Mouse (Mus musculus) limb, embryonic 13.5 days (tissue): ENCODE measurements around the gene Fah. TPM values are rescaled to one million over a fixed set of nuclear protein-coding genes. Genes with fewer than 3 reads are reported as not detected.
A peak's percentile ranks its signal among the peaks of the same experiment; 100 is the strongest.

ENCODE experiments used
- ATAC-seq: fragments of 200-750 bp; cut with Nextera tagmentation; 2 replicates; pipeline ENCODE4 v1.8.0; 2017; ENCODE audit warnings: low read depth, moderate number of reproducible peaks, moderate TSS enrichment; ENCODE audit not compliant: low FRiP score
- H3K27ac ChIP-seq: fragments of 300-500 bp; sonication (generic); 2 replicates; pipeline ENCODE4 v1.5.1; 2015; ENCODE audit warnings: inconsistent platforms, mild to moderate bottlenecking, moderate library complexity
- H3K27me3 ChIP-seq: fragments of 300-500 bp; sonication (generic); 2 replicates; pipeline ENCODE4 v1.6.1; 2015; ENCODE audit warnings: mild to moderate bottlenecking, inconsistent platforms
- H3K36me3 ChIP-seq: fragments of 300-500 bp; sonication (generic); 2 replicates; pipeline ENCODE4 v1.6.1; 2015; ENCODE audit warnings: inconsistent platforms, mild to moderate bottlenecking, moderate library complexity
- H3K4me1 ChIP-seq: fragments of 300-500 bp; sonication (generic); 2 replicates; pipeline ENCODE4 v1.6.1; 2015; ENCODE audit warnings: inconsistent platforms
- H3K4me2 ChIP-seq: fragments of 300-500 bp; sonication (generic); replicated peaks from 2 replicates; pipeline ENCODE4 v1.6.1; 2015; ENCODE audit warnings: inconsistent platforms, mild to moderate bottlenecking, moderate library complexity
- H3K4me3 ChIP-seq: fragments of 300-500 bp; sonication (generic); 2 replicates; pipeline ENCODE4 v1.5.1; 2015; ENCODE audit warnings: moderate library complexity, mild to moderate bottlenecking, inconsistent platforms
- H3K9ac ChIP-seq: fragments of 300-500 bp; sonication (generic); 2 replicates; pipeline ENCODE4 v1.6.1; 2015; ENCODE audit warnings: mild to moderate bottlenecking, inconsistent platforms
- H3K9me3 ChIP-seq: fragments of 300-500 bp; sonication (generic); 2 replicates; pipeline ENCODE4 v1.6.1; 2016; ENCODE audit warnings: inconsistent platforms
- WGBS: fragments of 180-500 bp; shearing (Covaris S2); methylation state at CpG from one replicate; pipeline ENCODE4 v1.1.7; 2015; 5-methylcytosine and 5-hydroxymethylcytosine counted together
- polyA plus RNA-seq: library from polyadenylated mRNA; unstranded; fragments of >200 nt; fragmentation: Nextera tagmentation; extraction: Ambion mirVana; gene quantifications from 2 replicates; pipeline ENCODE4 v1.2.1, GENCODE M21; 2015

Gene Fah
- polyA plus RNA-seq, 1 experiment from 2014 or later: 3.8 TPM

DNA sequence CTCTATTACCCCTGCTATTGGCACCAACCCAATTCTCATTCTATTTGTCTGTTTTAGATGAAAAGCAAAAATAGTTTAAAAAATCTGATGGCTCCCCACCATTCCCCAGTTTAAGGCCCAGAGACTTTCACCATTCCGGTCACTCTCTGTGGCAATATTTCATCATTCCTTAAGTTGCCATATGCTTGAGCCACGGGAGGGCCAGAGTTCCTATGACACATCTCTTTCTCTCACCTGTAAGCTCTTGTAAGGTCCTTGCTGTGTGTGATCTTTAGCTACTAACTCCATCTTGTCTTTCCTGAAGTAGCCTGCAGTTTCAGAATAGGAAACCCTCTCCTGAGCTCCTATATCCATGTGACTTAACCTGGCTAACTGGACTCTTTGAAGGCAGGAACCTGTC, 12.4 kb upstream of the Fah start:
- no peaks in the 10 kb centered on the region for H3K9me3 ChIP-seq
- 90% methylated on average over 2 of the region's 2 CpGs for WGBS
- H3K9ac ChIP-seq: no peak overlapping the region
- no peaks in the 10 kb centered on the region for H3K4me1 ChIP-seq
- no peaks in the 10 kb centered on the region for H3K27me3 ChIP-seq
- H3K4me2 ChIP-seq: no peak overlapping the region
- ATAC-seq: no peak
- H3K27ac ChIP-seq: no peak overlapping the region
- H3K4me3 ChIP-seq: no peak overlapping the region
- peaks cover 38% of the 10 kb centered on the region for H3K36me3 ChIP-seq

DNA sequence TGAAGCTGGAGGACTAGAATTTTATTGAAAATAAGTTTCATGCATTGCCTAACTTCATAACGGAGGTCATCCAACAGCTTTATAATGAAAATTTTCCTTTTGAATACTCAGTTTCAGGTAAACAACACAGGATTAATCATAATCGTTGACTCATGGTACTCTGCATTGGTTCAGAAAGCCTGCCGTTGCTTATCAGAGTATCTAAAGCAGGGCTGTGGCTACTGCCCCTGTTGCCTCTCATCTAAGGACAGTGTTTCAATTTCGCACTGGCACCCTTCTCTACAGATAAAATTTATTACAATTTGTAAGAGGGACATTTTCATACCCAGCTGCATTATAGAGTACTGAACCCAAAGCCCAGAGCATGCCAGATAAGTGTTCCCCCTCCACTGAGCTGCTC, 5.9 kb upstream of the Fah start:
- Histone ChIP-seq H3K27me3 (no peaks in the 10 kb centered on the region), H3K36me3 (peaks cover 19% of the 10 kb centered on the region), H3K4me3 (no peak overlapping the region), H3K4me1 (no peaks in the 10 kb centered on the region), H3K9me3 (no peaks in the 10 kb centered on the region), H3K4me2 (no peak overlapping the region), H3K9ac (no peak overlapping the region), H3K27ac (no peak overlapping the region)
- no peak for ATAC-seq
- 93% methylated on average over 4 of the region's 4 CpGs for WGBS

DNA sequence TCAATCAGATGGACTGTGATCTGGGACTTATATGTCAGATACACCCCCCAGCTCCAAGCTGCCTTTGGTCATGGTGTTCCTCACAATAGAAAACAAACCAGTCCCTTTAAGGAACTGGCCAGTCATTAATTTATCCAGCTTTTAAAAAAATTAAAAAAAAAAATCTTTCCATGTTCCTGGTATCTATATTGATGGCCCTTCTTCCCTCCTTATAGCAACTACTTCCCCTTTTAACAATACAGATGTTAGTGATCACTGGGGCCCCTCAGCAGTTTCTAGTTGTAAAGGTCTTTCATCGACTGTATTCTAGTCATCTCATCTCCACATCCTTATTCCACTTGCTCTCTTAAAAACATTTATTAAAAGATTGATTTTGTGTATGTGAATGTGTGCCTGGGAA, 5.1 kb upstream of the Fah start:
- H3K4me1 ChIP-seq: no peaks in the 10 kb centered on the region
- ATAC-seq: no peak
- WGBS: 89% methylated on average over 1 of the region's 1 CpGs

DNA sequence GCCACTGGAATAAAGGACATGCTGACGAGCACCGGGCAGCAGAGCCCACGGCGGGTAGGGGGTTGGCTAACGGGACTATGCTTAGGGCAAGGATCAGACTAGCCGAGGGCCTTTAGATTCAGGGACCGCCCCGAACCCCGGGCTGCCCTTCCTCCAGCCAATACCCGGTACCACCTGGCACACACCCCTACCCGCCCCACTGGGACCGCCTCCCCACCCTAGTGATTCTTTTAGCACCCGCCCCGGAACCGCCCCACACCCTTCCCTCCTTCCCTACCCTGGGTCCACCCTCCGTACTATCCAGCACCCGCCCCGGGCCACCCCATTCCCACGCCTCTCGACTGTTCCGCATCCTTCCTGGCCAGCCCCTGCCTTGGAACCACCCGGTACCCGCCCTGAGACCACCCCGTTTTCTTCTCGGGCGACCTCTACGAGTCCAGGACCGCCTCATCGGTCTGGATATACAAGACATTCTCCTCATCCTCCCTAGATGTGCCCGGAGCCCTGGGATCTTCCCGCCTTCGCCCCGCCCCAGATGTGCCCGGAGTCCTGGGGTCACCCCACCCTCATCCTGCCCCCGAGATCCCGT, 724 bp downstream of the Fah start:
- H3K4me1 ChIP-seq: peaks cover 12% of the 10 kb centered on the region
- under 1% methylated on average over 36 of the region's 36 CpGs for WGBS
- peak overlapping the region; percentile 56 for H3K4me3 ChIP-seq
- no peak overlapping the region for H3K27ac ChIP-seq
- H3K9me3 ChIP-seq: no peaks in the 10 kb centered on the region
- peak; percentile 92 for ATAC-seq
- H3K27me3 ChIP-seq: no peaks in the 10 kb centered on the region
- H3K4me2 ChIP-seq: peak overlapping the region; percentile 94
- H3K9ac ChIP-seq: peak overlapping the region; percentile 66
- H3K36me3 ChIP-seq: no peaks in the 10 kb centered on the region

More for the DNA sequence above, 5.1 kb upstream of the Fah start:
- H3K9me3 ChIP-seq: no peaks in the 10 kb centered on the region
- no peak overlapping the region for H3K4me3 ChIP-seq
- no peak overlapping the region for H3K4me2 ChIP-seq
- peaks cover 13% of the 10 kb centered on the region; the same call in 1 of the 2 replicates for H3K36me3 ChIP-seq
- H3K9ac ChIP-seq: no peak overlapping the region
- no peak overlapping the region for H3K27ac ChIP-seq
- no peaks in the 10 kb centered on the region for H3K27me3 ChIP-seq

DNA sequence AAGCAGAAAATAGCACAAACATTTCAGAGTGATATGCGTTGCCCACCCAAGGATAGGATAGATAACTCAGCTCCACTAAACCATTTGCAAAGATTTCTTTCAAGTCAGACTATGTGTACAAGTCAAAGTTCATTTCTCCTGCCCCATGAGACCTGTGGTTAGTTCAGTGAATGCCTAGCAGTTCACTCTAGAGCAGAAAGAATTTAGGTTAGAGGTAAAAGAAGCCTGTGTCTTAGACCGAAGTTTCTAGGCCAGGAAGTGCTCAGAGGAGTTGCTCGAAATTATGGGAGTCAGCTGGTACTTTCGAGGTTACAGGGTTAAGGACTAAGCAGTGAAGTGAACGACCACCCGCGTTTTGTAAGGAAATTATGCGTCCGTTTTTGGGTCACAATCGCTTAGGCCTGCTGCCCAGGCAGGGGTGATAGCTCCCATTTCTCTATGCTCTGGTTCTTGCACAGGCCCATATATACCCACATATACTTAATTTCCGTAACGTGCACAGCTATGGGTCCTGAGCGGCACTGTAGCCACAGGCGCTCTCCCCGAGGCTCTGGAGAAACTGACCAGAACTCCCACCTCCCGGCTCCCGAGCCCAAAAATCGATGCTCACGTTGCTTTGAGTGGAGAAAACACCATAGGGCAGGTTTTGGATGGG, 1.4 kb downstream of the Fah start:
- Histone ChIP-seq H3K4me2 (peak overlapping the region; percentile 94), H3K27ac (no peak overlapping the region), H3K27me3 (no peaks in the 10 kb centered on the region), H3K4me1 (peaks cover 12% of the 10 kb centered on the region), H3K9me3 (no peaks in the 10 kb centered on the region), H3K36me3 (no peaks in the 10 kb centered on the region), H3K4me3 (peak overlapping the region; percentile 56), H3K9ac (peak overlapping the region; percentile 66)
- peak; percentile 48; the same call in 1 of the 2 replicates for ATAC-seq
- WGBS: 7% methylated on average over 19 of the region's 19 CpGs

DNA sequence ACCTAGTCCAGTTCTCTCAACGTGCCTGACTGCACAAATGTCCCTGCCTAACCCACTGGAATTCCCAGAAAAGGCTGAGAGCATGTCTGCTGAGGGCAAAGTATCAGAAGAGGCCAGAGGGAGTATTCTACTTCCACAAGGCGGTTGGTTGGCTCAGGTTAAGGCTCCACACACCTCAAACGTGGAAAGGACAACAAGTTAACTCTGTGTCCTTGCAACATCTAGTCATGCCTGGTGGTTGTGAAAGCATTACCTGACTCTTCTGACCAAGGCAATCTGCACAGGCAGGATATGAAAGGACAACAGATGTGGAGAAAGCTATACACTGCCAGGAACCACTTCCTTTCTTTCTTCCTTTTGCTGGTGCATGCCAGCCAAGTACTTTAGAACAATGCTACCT, 2.0 kb downstream of the Fah start:
- Histone ChIP-seq H3K9ac (no peak overlapping the region), H3K9me3 (no peaks in the 10 kb centered on the region), H3K27ac (no peak overlapping the region), H3K4me3 (no peak overlapping the region), H3K4me1 (peaks cover 12% of the 10 kb centered on the region), H3K36me3 (no peaks in the 10 kb centered on the region), H3K4me2 (peak overlapping the region; percentile 94), H3K27me3 (no peaks in the 10 kb centered on the region)
- no peak for ATAC-seq
- WGBS: 58% methylated on average over 3 of the region's 3 CpGs

DNA sequence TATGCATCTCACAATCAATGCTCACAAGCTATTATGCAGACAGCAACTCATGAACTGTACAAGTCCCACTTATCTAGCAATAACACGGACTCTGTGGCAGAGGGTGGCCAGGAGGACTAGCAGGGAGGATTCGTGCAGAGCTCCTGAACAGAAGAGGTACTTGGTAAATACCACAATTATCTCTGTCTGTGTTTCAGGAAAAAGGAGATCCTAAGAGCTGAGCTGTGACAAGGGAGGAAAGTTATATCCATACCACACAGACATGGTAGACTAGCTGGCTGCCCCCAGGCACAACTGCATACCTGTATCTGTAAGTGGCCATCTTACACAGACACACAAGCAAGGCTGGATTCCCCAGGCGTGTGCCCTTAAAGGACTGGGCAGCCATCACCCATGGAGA, 5.2 kb downstream of the Fah start:
- H3K9ac ChIP-seq: no peak overlapping the region
- H3K27me3 ChIP-seq: no peaks in the 10 kb centered on the region
- no peak overlapping the region for H3K4me3 ChIP-seq
- H3K27ac ChIP-seq: no peak overlapping the region
- WGBS: 82% methylated on average over 3 of the region's 3 CpGs
- H3K4me2 ChIP-seq: no peak overlapping the region
- no peak for ATAC-seq
- H3K9me3 ChIP-seq: no peaks in the 10 kb centered on the region
- peaks cover 12% of the 10 kb centered on the region for H3K4me1 ChIP-seq
- H3K36me3 ChIP-seq: no peaks in the 10 kb centered on the region

DNA sequence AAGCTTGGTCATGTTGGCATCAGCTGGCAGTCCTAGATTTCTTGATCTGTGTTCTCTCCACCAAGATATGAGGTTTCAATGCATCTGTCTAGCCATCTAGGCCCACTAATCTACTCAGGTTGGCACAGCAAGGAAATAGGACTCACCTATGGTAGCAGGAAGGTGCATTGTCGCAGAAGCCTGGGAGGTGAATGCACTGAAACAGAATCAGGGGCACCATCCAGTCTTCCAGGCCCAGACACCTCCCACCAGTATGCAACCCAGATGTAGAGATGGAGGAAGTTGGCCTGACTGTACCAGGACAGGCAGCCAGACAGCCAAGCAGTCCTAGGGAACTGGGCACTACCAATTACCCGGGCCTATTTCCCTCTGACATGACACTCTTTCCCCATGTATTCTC, 5.9 kb downstream of the Fah start:
- no peak for ATAC-seq
- peaks cover 12% of the 10 kb centered on the region for H3K4me1 ChIP-seq

DNA sequence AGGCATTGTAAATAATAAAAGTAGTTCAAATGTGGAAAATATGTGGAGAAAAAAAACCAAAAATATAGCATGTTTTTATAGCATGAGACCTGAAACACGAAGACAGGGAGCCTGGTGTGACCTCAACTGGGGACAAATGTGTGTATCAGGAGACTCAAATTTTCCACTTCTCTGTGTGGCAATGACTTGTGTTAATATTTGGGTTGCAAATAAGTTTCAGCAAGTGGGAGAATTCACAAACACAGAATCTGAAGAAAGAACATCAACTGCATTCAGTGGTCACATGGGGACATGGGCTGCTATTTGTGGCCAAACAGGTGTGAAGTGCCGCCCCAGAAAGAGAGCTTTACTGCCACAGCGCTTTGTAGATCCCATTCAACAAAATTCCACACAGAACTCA, 9.9 kb downstream of the Fah start:
- H3K36me3 ChIP-seq: no peaks in the 10 kb centered on the region
- H3K9me3 ChIP-seq: no peaks in the 10 kb centered on the region
- no peak for ATAC-seq
- H3K4me1 ChIP-seq: no peaks in the 10 kb centered on the region
- no peak overlapping the region for H3K27ac ChIP-seq
- no peaks in the 10 kb centered on the region for H3K27me3 ChIP-seq
- no peak overlapping the region for H3K4me3 ChIP-seq
- H3K9ac ChIP-seq: no peak overlapping the region
- WGBS: 69% methylated on average over 3 of the region's 3 CpGs
- no peak overlapping the region for H3K4me2 ChIP-seq

More for the DNA sequence above, 5.9 kb downstream of the Fah start:
- Histone ChIP-seq H3K9me3 (no peaks in the 10 kb centered on the region), H3K27me3 (no peaks in the 10 kb centered on the region), H3K36me3 (no peaks in the 10 kb centered on the region), H3K4me2 (no peak overlapping the region), H3K9ac (no peak overlapping the region), H3K4me3 (no peak overlapping the region), H3K27ac (no peak overlapping the region)
- WGBS: 87% methylated on average over 2 of the region's 2 CpGs

DNA sequence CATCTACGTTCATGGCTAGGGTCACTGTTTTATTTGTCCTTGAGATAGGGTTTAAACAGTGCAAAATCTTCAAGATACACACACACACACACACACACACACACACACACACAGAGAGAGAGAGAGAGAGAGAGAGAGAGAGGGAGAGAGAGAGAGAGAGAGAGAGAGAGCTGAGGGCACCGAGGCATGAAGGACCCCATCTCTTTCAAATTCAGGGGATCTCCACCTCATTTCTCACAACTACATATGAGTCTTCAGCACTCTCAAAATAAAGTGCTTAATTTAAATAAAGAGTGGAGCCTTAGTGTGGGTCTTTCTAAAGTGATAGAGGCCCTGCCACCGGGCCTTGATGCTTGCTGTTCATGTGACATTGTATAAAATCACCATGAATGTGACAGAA, 10.5 kb downstream of the Fah start:
- H3K4me3 ChIP-seq: no peak overlapping the region
- WGBS: 87% methylated on average over 3 of the region's 3 CpGs
- H3K27me3 ChIP-seq: no peaks in the 10 kb centered on the region
- no peak overlapping the region for H3K27ac ChIP-seq
- H3K9ac ChIP-seq: no peak overlapping the region
- H3K9me3 ChIP-seq: no peaks in the 10 kb centered on the region
- H3K4me2 ChIP-seq: no peak overlapping the region
- no peaks in the 10 kb centered on the region for H3K36me3 ChIP-seq
- no peak for ATAC-seq
- H3K4me1 ChIP-seq: no peaks in the 10 kb centered on the region

DNA sequence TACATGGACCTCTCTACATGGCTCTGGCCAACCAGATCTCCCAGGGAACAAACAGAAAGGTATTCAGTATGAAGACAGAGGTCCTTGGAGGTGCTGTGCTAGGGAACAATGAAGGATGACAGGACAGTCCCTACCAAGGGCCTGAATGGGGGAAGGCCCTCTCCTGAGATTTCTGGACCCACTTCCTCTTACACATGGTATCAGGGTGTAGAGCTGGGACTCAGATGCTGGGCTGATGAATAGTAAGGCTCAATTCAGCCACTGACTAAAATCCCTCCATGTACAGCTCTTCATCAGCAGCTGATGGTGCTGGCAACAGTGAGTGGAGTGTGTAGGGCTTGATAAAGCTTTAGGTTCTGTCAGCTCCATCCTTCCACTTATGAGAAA, 11.6 kb downstream of the Fah start:
- no peak for ATAC-seq
- H3K9ac ChIP-seq: no peak overlapping the region
- no peaks in the 10 kb centered on the region for H3K9me3 ChIP-seq
- no peaks in the 10 kb centered on the region for H3K4me1 ChIP-seq
- no peaks in the 10 kb centered on the region for H3K36me3 ChIP-seq
- no peak overlapping the region for H3K4me2 ChIP-seq
- H3K27me3 ChIP-seq: no peaks in the 10 kb centered on the region
- H3K4me3 ChIP-seq: no peak overlapping the region
- H3K27ac ChIP-seq: no peak overlapping the region

DNA sequence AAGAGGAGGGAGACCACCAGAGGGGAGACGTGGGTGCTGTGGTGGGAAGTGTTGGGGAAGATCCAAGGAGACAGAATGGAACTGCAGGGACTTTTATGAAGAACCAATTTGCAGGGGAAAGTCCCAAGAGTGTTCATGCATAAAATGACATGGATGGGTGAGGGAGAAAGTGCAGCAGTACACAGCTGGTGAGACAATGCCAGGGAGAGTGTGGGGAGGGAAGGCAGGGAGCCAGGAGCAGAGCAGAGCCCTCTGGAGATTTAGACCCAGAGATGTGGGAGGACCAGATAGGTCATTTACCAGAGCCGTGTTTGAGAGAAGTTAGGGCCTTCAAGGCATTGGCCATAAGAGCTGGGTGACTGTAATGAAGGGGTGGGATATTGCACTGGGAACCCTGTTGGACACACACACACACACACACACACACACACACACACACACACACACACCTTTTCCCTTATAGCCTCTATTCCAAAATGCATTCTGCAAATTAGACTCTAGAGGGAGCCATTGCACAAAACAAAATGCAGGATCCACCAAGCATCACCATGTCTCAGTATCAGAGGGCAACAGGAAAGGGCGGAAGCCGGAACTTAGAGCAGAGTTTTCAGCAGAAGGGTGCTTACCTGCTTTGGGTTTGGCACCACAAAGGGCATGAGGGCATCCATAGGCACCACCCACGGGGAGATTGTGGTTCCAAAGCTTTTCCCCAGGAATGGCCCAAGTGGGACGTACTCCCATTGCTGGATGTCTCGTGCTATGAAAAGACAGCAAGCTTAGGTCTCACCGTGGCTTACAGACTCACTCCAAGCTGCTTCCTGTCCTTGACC, 12.2 kb downstream of the Fah start:
- Histone ChIP-seq H3K27me3 (no peaks in the 10 kb centered on the region), H3K4me3 (no peak overlapping the region), H3K4me1 (no peaks in the 10 kb centered on the region), H3K9me3 (no peaks in the 10 kb centered on the region), H3K36me3 (no peaks in the 10 kb centered on the region), H3K4me2 (no peak overlapping the region), H3K9ac (no peak overlapping the region), H3K27ac (no peak overlapping the region)
- peak; percentile 74 for ATAC-seq
- WGBS: 53% methylated on average over 8 of the region's 8 CpGs
